Comparison of ENCODE assay signal across 7 mouse cellular contexts in the genomic region with DNA sequence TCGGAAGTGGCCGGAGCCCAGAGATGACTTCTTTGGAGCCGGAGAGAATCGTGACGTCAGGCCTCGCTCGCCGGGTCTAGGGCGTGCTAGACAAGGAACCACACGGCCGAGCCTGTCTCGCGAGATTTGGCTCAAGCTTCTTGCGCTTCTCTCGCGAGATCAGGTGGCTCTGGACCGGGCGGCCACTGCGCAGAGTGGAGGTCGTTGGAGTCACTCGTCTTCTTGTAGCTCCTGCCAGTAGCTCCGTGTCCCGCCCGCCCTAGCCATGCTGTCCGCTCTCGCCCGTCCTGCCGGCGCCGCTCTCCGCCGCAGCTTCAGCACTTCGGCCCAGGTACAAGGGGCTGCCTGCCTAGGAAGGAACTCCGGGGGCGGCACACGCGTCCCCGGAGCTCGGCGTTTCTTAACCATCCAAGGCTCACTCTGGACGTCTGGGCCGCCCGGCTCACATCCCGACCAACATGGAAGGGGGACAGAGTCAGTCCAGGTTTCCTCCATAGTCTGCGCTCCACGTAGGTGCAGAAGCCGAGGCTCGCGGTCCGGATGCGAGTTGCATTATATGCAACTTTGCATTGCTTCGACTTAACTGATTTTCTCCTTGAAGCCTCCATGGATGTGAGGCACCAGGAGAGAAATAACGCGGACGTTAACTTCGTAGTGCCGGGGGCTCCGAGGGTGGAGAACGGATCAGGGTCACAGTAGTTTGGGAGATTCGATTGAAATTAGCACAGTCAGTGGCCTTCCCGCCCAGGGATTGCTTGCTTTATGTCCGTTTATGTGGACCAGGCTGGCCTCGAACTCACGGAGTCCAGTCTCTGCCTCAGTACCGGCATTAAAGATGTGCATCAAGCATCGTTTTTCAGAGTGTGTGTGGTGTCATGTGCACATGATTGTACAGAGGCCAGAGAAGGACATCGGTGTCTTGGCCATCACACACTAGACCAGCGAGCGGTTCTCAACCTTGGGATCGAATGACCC. TPM values are rescaled to one million over a fixed set of nuclear protein-coding genes. Genes with fewer than 3 reads are reported as not detected.
DNase-seq lines count a peak whose midpoint lies in the region; ATAC-seq lines count a peak whose summit lies in the region.

Gene Mdh2 (plus strand): TSS at position 10 of the 975 bp plus-strand sequence.

- peak within 1 kb of the TSS; percentile 93 for H3K4me3 ChIP-seq in intestine, embryonic 16.5 days (ENCODE audit: low read length)
- H3K4me3 ChIP-seq in midbrain, embryonic 11.5 days (ENCODE audit: low read depth, low read length): peak within 1 kb of the TSS; percentile 71

- peaks cover 15% of the 10 kb centered on the region for H3K36me3 ChIP-seq in intestine, embryonic 16.5 days (ENCODE audit: control insufficient read depth, insufficient read depth, low read length)
- H3K36me3 ChIP-seq in midbrain, embryonic 11.5 days (ENCODE audit: control insufficient read depth, insufficient read depth, low read length): peaks cover 9% of the 10 kb centered on the region; the same call in 1 of the 2 replicates

- H3K27me3 ChIP-seq in intestine, embryonic 16.5 days (replicated peaks; ENCODE audit: control insufficient read depth, insufficient read depth, low read length): no peaks in the 10 kb centered on the region
- no peaks in the 10 kb centered on the region; the same call in 1 of the 2 replicates for H3K27me3 ChIP-seq in midbrain, embryonic 11.5 days (ENCODE audit: control insufficient read depth, insufficient read depth, low read length)

- intact Hi-C loops in left cerebral cortex, postnatal 36 days (cut with DNase I): loop anchor here (5.0 kb wide), 1 partner anchor 146 kb away; the partner anchor contains the start of gene Rhbdd2

- DNase-seq in adrenal gland, adult 8-10 months: peak; percentile 100
- peak; percentile 99 for DNase-seq in embryo, embryonic 9.5 days (ENCODE audit: extremely low spot score)
- DNase-seq in gastrocnemius, postnatal 4 days (ENCODE audit: low spot score in 2 of 2): peak; percentile 99 to 100
- peak; percentile 98 to 99 for DNase-seq in left cerebral cortex, postnatal 36 days (ENCODE audit: low spot score in 2 of 2)
- DNase-seq in midbrain, embryonic 11.5 days (ENCODE audit: low spot score, missing footprints): peak; percentile 100
- peak; percentile 100 for DNase-seq in skeletal muscle tissue, adult 2 months (ENCODE audit: low read depth, low spot score)

- H3K4me2 ChIP-seq in intestine, embryonic 16.5 days (ENCODE audit: low read depth, low read length): peak within 1 kb of the TSS; percentile 83
- H3K4me2 ChIP-seq in midbrain, embryonic 11.5 days: peak within 1 kb of the TSS; percentile 84

- no peaks in the 10 kb centered on the region for H3K9me3 ChIP-seq in intestine, embryonic 16.5 days (ENCODE audit: control insufficient read depth, low read length)
- H3K9me3 ChIP-seq in midbrain, embryonic 11.5 days (ENCODE audit: control insufficient read depth, low read length): no peaks in the 10 kb centered on the region

- WGBS in intestine, embryonic 16.5 days: under 1% methylated on average over 70 of the region's 70 CpGs
- 1% methylated on average over 70 of the region's 70 CpGs for WGBS in midbrain, embryonic 11.5 days

- H3K4me1 ChIP-seq in intestine, embryonic 16.5 days (ENCODE audit: control insufficient read depth, insufficient read depth, low read length): peaks cover 25% of the 10 kb centered on the region
- H3K4me1 ChIP-seq in midbrain, embryonic 11.5 days (ENCODE audit: control insufficient read depth, insufficient read depth, low read length): peaks cover 17% of the 10 kb centered on the region

- H3K27ac ChIP-seq in intestine, embryonic 16.5 days (ENCODE audit: low read length): peak within 1 kb of the TSS; percentile 97
- H3K27ac ChIP-seq in midbrain, embryonic 11.5 days (ENCODE audit: low read depth, low read length): peak within 1 kb of the TSS; percentile 87

- peak; percentile 97 for ATAC-seq in intestine, embryonic 16.5 days
- peak; percentile 99 for ATAC-seq in midbrain, embryonic 11.5 days (ENCODE audit: low FRiP score)

- peak within 1 kb of the TSS; percentile 98 for H3K9ac ChIP-seq in intestine, embryonic 16.5 days (ENCODE audit: low read depth, low read length)
- H3K9ac ChIP-seq in midbrain, embryonic 11.5 days (ENCODE audit: low read length): peak within 1 kb of the TSS; percentile 96

RNA-seq across cellular contexts. Expression of gene Mdh2, which starts in this region (rescaled TPM):
- 100 to 1,000 TPM; 310 to 438 (median 388) TPM for total RNA-seq in adrenal gland, adult 8-10 months (2022)
- total RNA-seq in gastrocnemius, postnatal 4 days (2021): 100 to 1,000 TPM; 712 to 717 TPM
- polyA plus RNA-seq in intestine, embryonic 16.5 days (2015; fragmentation: Nextera tagmentation; extraction: Ambion mirVana): 873 and 892 TPM in 2 replicates
- total RNA-seq in left cerebral cortex, postnatal 36 days (2021): 100 to 1,000 TPM; 374 to 435 TPM
- polyA plus RNA-seq in midbrain, embryonic 11.5 days (2014; fragmentation: Nextera tagmentation; extraction: Ambion mirVana): 562 and 580 TPM in 2 replicates

Comparison
In these comparisons a context has a peak if more than half of its experiments do, and no peak if none do; other contexts are left out.
1. Peak in every context shown above with its lines: DNase-seq, ATAC-seq, H3K4me3 ChIP-seq and H3K27ac ChIP-seq.